Mouse (Mus musculus): ENCODE measurements around the gene Mtmr12. TPM values are rescaled to one million over a fixed set of nuclear protein-coding genes. Genes with fewer than 3 reads are reported as not detected.
"Not testable (repeated sequence)": the region's sequence is repeated elsewhere in the genome, so short reads cannot be mapped to it uniquely, and the experiment has no call there.

The Mtmr12 gene
- polyA plus RNA-seq, 1 experiment, result 14.4 TPM

GRCm38 (mm10) chr15:12202456-12202855 is 2.4 kb upstream of the Mtmr12 start:
- no peak for TF ChIP-seq CTCF (IDR thresholded peaks at IDR 0.05; ENCODE audit: borderline replicate concordance, extremely low read depth, insufficient read depth, insufficient read length)
- no peak for TF ChIP-seq POLR2A (IDR thresholded peaks at IDR 0.05; ENCODE audit: borderline replicate concordance, extremely low read depth, insufficient read depth, insufficient read length, poor library complexity, severe bottlenecking)
- no peak for DNase-seq (ENCODE audit: low read depth)

- DNase-seq (ENCODE audit: low read depth), result not testable (repeated sequence)
Measured at GRCm38 (mm10) chr15:12203008-12203407, 1.8 kb upstream of the Mtmr12 start.

- no peak for DNase-seq (ENCODE audit: low read depth)
- TF ChIP-seq CTCF (IDR thresholded peaks at IDR 0.05; ENCODE audit: borderline replicate concordance, extremely low read depth, insufficient read depth, insufficient read length), result no peak
- no peak for TF ChIP-seq POLR2A (IDR thresholded peaks at IDR 0.05; ENCODE audit: borderline replicate concordance, extremely low read depth, insufficient read depth, insufficient read length, poor library complexity, severe bottlenecking)
Measured at GRCm38 (mm10) chr15:12203512-12204318, 1.1 kb upstream of the Mtmr12 start.

GRCm38 (mm10) chr15:12205160-12205901 is 503 bp downstream of the Mtmr12 start:
- TF ChIP-seq POLR2A (IDR thresholded peaks at IDR 0.05; ENCODE audit: borderline replicate concordance, extremely low read depth, insufficient read depth, insufficient read length, poor library complexity, severe bottlenecking), result no peak
- no peak for TF ChIP-seq CTCF (IDR thresholded peaks at IDR 0.05; ENCODE audit: borderline replicate concordance, extremely low read depth, insufficient read depth, insufficient read length)
- peak; percentile 52 for DNase-seq (ENCODE audit: low read depth)

GRCm38 (mm10) chr15:12205902-12206645 is 1.2 kb downstream of the Mtmr12 start:
- no peak for TF ChIP-seq POLR2A (IDR thresholded peaks at IDR 0.05; ENCODE audit: borderline replicate concordance, extremely low read depth, insufficient read depth, insufficient read length, poor library complexity, severe bottlenecking)
- TF ChIP-seq CTCF (IDR thresholded peaks at IDR 0.05; ENCODE audit: borderline replicate concordance, extremely low read depth, insufficient read depth, insufficient read length), result no peak
- DNase-seq (ENCODE audit: low read depth), result peak; percentile 39

GRCm38 (mm10) chr15:12206646-12207222 is 1.9 kb downstream of the Mtmr12 start:
- TF ChIP-seq POLR2A (IDR thresholded peaks at IDR 0.05; ENCODE audit: borderline replicate concordance, extremely low read depth, insufficient read depth, insufficient read length, poor library complexity, severe bottlenecking) (no peak), CTCF (IDR thresholded peaks at IDR 0.05; ENCODE audit: borderline replicate concordance, extremely low read depth, insufficient read depth, insufficient read length) (no peak)
- no peak for DNase-seq (ENCODE audit: low read depth)

GRCm38 (mm10) chr15:12207556-12208090 is 2.8 kb downstream of the Mtmr12 start:
- TF ChIP-seq CTCF (IDR thresholded peaks at IDR 0.05; ENCODE audit: borderline replicate concordance, extremely low read depth, insufficient read depth, insufficient read length), result no peak
- TF ChIP-seq POLR2A (IDR thresholded peaks at IDR 0.05; ENCODE audit: borderline replicate concordance, extremely low read depth, insufficient read depth, insufficient read length, poor library complexity, severe bottlenecking), result no peak
- no peak for DNase-seq (ENCODE audit: low read depth)

- DNase-seq (ENCODE audit: low read depth), result peak; percentile 43
- TF ChIP-seq POLR2A (IDR thresholded peaks at IDR 0.05; ENCODE audit: borderline replicate concordance, extremely low read depth, insufficient read depth, insufficient read length, poor library complexity, severe bottlenecking), result no peak
- no peak for TF ChIP-seq CTCF (IDR thresholded peaks at IDR 0.05; ENCODE audit: borderline replicate concordance, extremely low read depth, insufficient read depth, insufficient read length)
Measured at GRCm38 (mm10) chr15:12211577-12211976, 6.7 kb downstream of the Mtmr12 start.

- TF ChIP-seq CTCF (IDR thresholded peaks at IDR 0.05; ENCODE audit: borderline replicate concordance, extremely low read depth, insufficient read depth, insufficient read length) (no peak), POLR2A (IDR thresholded peaks at IDR 0.05; ENCODE audit: borderline replicate concordance, extremely low read depth, insufficient read depth, insufficient read length, poor library complexity, severe bottlenecking) (no peak)
Measured at GRCm38 (mm10) chr15:12212266-12212665, 7.4 kb downstream of the Mtmr12 start.

GRCm38 (mm10) chr15:12214531-12215414 is 9.9 kb downstream of the Mtmr12 start:
- TF ChIP-seq POLR2A (IDR thresholded peaks at IDR 0.05; ENCODE audit: borderline replicate concordance, extremely low read depth, insufficient read depth, insufficient read length, poor library complexity, severe bottlenecking) (no peak), CTCF (IDR thresholded peaks at IDR 0.05; ENCODE audit: borderline replicate concordance, extremely low read depth, insufficient read depth, insufficient read length) (no peak)
- DNase-seq (ENCODE audit: low read depth), result no peak

More at GRCm38 (mm10) chr15:12212266-12212665, 7.4 kb downstream of the Mtmr12 start:
- no peak for DNase-seq (ENCODE audit: low read depth)
